Mouse (Mus musculus): Measurements from ENCODE around the gene Cpt1b. TPM values are rescaled to one million over a fixed set of nuclear protein-coding genes. Genes with fewer than 3 reads are reported as not detected.

The Cpt1b gene
- total RNA-seq, 2 experiments from 2014 or later = 257 to 362 TPM

GRCm38 (mm10) chr15:89374340-89374739, 51.3 kb downstream of the Cpt1b start:
- H3K4me3 ChIP-seq = peak overlapping the region; percentile 89
- intact Hi-C loops (cut with DNase I) = loop anchor here (5.0 kb wide), 1 partner anchor 93 kb away; no protein-coding TSS in a partner anchor
- no peak for TF ChIP-seq CTCF (IDR thresholded peaks at IDR 0.05)
- no peak for DNase-seq
- H3K27ac ChIP-seq = peak overlapping the region; percentile 95

GRCm38 (mm10) chr15:89373762-89374248, 51.9 kb downstream of the Cpt1b start, which contains the start of gene Sco2:
Sco2 (minus strand) TSS chr15:89373846.
- DNase-seq = peak; percentile 96
- TF ChIP-seq CTCF (IDR thresholded peaks at IDR 0.05) = peak; percentile 97
- intact Hi-C loops (cut with DNase I) = loop anchor here (1.0 to 5.0 kb wide), 2 partner anchors 19 to 93 kb away; partner anchors contain the start of genes Lmf2 and Ncaph2
- Histone ChIP-seq H3K4me3 (peak within 1 kb of the TSS; percentile 89), H3K27ac (peak within 1 kb of the TSS; percentile 95)

GRCm38 (mm10) chr15:89373027-89373761, 52.5 kb downstream of the Cpt1b start:
- Histone ChIP-seq H3K27ac (peak overlapping the region; percentile 95), H3K4me3 (peak overlapping the region; percentile 89)
- peak; percentile 91 for DNase-seq
- peak; percentile 76 for TF ChIP-seq CTCF (IDR thresholded peaks at IDR 0.05)
- intact Hi-C loops (cut with DNase I) = loop anchor here (1.0 to 5.0 kb wide), 2 partner anchors 18 to 94 kb away; partner anchors contain the start of genes Lmf2 and Ncaph2

GRCm38 (mm10) chr15:89372536-89372935, 53.1 kb downstream of the Cpt1b start:
- Histone ChIP-seq H3K4me3 (peak overlapping the region; percentile 89), H3K27ac (peak overlapping the region; percentile 95)
- intact Hi-C loops (cut with DNase I) = loop anchor here (5.0 kb wide), 1 partner anchor 95 kb away; no protein-coding TSS in a partner anchor
- TF ChIP-seq CTCF (IDR thresholded peaks at IDR 0.05) = no peak
- DNase-seq = no peak

GRCm38 (mm10) chr15:89372068-89372467, 53.6 kb downstream of the Cpt1b start:
- intact Hi-C loops (cut with DNase I) = loop anchor here (5.0 kb wide), 1 partner anchor 95 kb away; no protein-coding TSS in a partner anchor

More at GRCm38 (mm10) chr15:89372068-89372467, 53.6 kb downstream of the Cpt1b start:
- no peak for TF ChIP-seq CTCF (IDR thresholded peaks at IDR 0.05)
- no peak overlapping the region for H3K27ac ChIP-seq
- H3K4me3 ChIP-seq = no peak overlapping the region
- no peak for DNase-seq

Other genes starting within 250 kb of the Cpt1b start
- gene Plxnb2, start 245.1 kb downstream of the Cpt1b start, total RNA-seq (2021) = 1 to 10 TPM; 8.3 to 8.7 TPM
- 10 to 100 TPM in 1 of 2 experiments, 1 to 10 TPM in 1; 8.9 to 10.9 TPM for gene Dennd6b, start 229.4 kb downstream of the Cpt1b start, total RNA-seq (2021)
- 10 to 100 TPM; 90.7 to 94.1 TPM for gene Ppp6r2, start 214.3 kb downstream of the Cpt1b start, total RNA-seq (2021)
- gene Sbf1, start 110.6 kb downstream of the Cpt1b start, total RNA-seq (2021) = 10 to 100 TPM; 55.1 to 70.5 TPM
- not detected for gene Adm2, start 103.1 kb downstream of the Cpt1b start, total RNA-seq (2021)
- gene Miox, start 91.5 kb downstream of the Cpt1b start, total RNA-seq (2021) = not detected
- gene Lmf2, start 70.2 kb downstream of the Cpt1b start, total RNA-seq (2021) = 10 to 100 TPM; 12.7 to 16.1 TPM
- 10 to 100 TPM; 40.9 to 41.4 TPM for gene Ncaph2, start 70.1 kb downstream of the Cpt1b start, total RNA-seq (2021)
- 10 to 100 TPM; 13.0 to 16.0 TPM for gene Sco2, start 52.0 kb downstream of the Cpt1b start, total RNA-seq (2021)
- under 1 TPM; 0.25 to 0.64 TPM for gene Tymp, start 48.8 kb downstream of the Cpt1b start, total RNA-seq (2021)
- gene Odf3b, start 46.6 kb downstream of the Cpt1b start, total RNA-seq (2021) = under 1 TPM; 0.38 to 0.53 TPM
- gene Klhdc7b, start 40.9 kb downstream of the Cpt1b start, total RNA-seq (2021) = not detected
- gene Syce3, start 15.4 kb downstream of the Cpt1b start, total RNA-seq (2021) = not detected
- gene C730034F03Rik, start 3.7 kb upstream of the Cpt1b start, total RNA-seq (2021) = under 1 TPM; 0.56 to 0.64 TPM
- 1 to 10 TPM in 1 of 2 experiments, under 1 TPM in 1; 0.87 to 2.0 TPM for gene Gm44502, start 3.8 kb upstream of the Cpt1b start, total RNA-seq (2021)
- 10 to 100 TPM; 21.4 to 23.3 TPM for gene Chkb, start 4.0 kb upstream of the Cpt1b start, total RNA-seq (2021)
- under 1 TPM; 0.08 to 0.25 TPM for gene Mapk8ip2, start 28.1 kb upstream of the Cpt1b start, total RNA-seq (2021)
- gene Arsa, start 51.6 kb upstream of the Cpt1b start, total RNA-seq (2021) = 1 to 10 TPM; 3.0 to 4.6 TPM
- gene Shank3, start 73.8 kb upstream of the Cpt1b start, total RNA-seq (2021) = 10 to 100 TPM; 12.2 to 20.4 TPM
- gene Acr, start 142.5 kb upstream of the Cpt1b start, total RNA-seq (2021) = under 1 TPM in 1 of 2 experiments, not detected in 1; 0.23 TPM
- 1 to 10 TPM; 2.3 to 2.7 TPM for gene Rabl2, start 166.1 kb upstream of the Cpt1b start, total RNA-seq (2021)

All from gastrocnemius, adult 2 months (tissue).